Mouse (Mus musculus) spleen, postnatal 10 days (tissue): ENCODE measurements around the gene Tmem223.

Source experiments
- DNase-seq, 2 experiments: peaks; one replicate each; pipeline ENCODE4 v3.0.0; 2021 to 2022; ENCODE audit warnings: low spot score in 2 of 2

The Tmem223 gene

DNA sequence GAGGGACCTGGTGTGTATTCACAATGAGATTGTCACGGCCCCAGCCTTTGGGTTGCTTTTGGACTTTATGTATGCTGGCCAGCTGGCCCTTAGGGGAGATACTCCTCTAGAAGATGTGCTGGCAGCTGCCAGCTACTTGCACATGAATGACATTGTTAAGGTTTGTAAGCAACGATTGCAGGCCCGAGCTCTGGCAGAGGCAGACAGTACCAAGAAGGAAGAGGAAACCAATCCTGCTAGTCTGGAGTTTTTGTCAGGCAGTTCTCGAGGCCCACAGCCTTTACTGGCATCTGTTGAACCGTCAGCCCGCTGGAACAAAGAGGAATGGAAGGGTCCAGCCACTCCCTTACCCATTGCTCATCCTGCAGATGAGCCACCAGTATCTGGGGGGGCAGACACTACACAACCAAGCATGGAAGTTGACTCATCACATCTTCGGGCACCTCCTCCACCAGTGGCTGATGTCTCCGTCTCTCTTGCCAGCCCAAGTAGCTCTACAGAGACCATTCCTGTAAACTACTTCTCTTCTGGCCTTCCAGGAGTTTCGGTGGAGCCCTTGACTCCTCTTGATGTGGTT is 32.5 kb downstream of the Tmem223 start:
- DNase-seq: no peak

DNA sequence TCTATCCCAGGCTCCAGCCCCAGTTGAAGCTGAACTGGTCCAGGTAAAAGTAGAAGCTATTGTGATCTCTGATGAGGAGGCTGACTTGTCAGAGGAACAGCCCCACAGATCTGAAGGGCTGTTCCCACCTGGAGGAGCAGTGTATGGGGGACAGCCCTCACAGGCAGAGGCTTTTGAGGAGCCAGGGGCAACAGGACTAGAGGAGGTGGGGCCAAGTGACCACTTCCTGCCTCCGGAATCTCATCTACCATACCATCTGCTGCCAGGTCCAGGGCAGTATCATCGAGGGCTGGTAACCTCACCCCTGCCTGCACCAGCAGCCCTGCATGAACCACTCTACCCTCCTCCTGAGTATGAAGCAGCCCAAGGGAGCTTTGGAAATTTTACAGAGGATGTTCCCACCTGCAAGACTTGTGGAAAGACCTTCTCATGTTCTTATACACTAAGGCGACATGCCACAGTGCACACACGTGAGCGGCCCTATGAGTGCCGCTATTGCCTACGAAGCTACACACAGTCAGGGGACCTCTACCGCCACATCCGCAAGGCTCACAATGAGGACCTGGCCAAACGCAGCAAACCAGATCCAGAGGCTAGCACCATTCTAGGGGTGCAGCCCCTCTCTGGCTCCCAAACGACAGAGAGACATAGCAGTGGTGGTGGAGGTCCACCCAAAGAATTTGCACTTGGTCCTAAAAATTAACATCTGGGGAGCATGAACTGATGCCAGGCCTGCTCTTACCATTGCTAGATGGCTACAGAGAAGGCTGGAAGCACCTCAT is 33.3 kb downstream of the Tmem223 start:
- DNase-seq: no peak

DNA sequence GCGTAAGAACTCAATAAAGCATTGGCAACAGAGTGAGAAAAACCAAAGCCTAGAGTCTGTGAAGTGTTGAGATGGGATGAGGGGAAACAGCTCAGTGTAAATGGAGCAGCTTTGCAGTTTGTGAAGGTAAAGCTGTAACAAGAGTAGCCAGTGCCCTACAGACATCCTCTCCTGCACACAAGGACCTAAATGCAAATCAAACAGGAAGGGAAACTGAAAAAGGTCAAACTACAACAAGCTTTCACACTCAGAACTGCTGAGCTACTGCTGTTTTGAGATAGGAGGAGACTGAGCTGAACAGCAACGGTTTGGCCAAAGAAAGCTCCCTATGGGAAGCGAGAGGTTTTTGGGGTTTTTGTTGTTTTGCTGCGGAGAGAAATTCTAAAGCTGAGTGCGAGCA is 36.0 kb downstream of the Tmem223 start:
- DNase-seq: no peak

DNA sequence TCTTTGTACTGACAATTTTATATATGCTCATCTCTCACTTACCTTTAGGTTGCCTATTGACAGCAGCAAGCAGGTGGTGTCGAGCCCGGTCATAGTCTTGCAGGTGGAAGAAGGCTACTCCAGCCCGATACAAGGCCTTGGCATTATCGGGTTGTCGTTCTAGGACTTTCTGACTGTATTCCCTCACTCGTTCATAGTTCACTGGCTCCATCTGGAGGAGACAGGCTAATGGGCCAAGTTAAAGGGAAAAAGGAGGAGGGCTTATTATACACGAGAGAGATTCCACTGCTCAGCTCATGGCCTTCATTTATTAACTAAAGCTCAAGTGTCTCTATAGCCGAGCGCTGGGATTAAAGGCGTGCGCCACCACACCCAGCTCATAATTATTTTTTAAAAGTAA is 45.0 kb downstream of the Tmem223 start:
- DNase-seq: no peak

DNA sequence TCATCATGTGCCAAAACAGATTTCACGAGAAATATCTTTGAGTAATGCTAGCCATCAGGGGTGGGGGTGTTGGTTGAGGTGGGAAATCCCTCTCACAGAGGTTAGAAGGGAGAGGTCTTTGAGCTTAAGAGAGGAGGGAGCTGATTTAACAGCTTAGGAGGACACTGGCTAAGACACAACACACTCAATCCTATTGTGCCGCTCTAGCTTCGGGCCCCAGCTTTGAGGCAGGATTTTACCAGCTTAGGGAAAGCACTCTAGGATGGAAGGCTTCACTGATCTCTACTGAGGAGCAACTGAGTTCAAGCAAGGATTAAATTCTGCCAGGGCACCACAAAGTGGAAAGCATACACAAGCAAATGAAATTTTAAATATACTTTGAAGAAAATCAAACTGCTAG is 46.2 kb downstream of the Tmem223 start:
- DNase-seq: no peak

DNA sequence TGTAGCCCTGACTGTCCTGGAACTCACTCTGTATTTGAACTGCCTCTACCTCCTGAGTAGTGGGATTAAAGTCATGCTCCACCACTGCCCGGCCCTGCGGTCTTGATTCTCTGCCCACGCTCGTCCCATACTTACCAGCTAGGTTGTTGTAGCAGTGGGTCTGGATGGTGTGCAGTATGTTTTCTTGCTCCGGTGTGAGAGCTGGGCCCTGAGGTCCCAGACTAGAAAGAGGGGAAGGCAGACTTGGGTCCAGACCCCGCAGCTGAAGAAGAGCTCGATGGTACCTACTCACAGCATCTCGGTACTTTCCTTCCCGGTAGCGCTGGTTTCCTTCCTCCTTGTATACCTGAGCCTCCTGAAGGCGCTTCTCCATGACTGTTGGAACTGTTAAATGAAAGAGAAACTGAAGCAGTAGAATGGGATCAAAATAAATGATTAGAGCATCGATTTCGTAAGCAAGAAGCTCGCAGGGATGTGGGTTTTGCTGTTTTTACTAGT is 47.6 kb downstream of the Tmem223 start:
- DNase-seq: peak; percentile 26 to 41

DNA sequence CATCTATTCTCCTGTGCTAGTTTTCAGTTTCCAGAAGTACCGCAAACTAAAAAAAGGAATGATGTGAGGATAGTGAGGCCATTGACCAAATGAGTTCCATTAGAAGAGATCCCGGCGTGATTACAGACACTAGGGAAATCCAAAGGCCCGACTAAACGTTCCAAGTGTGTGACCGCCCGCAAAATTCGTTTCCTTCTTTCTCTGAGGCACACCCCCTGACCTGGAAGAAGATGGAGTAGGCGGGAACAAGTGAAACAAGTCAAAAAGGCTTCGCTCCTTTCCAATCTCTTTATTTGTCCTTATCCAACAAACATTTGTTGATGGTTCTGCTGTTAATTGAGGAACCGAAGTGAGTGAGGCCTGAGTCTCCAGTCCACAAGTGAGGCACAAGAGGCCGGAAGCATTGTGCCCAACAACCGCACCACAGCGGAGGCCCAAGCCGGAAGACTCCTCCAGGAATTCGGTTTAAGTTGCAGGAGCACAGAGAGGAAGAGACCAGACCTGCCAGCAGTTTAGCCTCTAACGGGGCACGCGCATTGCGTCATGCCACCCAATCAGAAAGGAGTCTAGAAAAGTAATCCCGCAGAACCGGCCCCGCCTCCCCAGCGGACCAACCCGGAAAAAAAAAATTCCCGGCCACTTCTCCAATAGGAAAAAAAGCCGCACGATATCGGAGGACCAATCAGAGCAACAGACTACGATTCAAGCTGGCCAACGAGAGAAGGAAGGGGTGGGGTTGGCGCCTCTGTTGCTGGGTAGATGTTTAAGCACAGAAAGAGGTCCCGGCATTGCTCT is 48.2 kb downstream of the Tmem223 start, which contains the start of gene Ttc9c:
Gene Ttc9c, minus strand, starts transcription at position 533 of the 795 bp plus-strand sequence.
- peak; percentile 86 to 93 for DNase-seq

DNA sequence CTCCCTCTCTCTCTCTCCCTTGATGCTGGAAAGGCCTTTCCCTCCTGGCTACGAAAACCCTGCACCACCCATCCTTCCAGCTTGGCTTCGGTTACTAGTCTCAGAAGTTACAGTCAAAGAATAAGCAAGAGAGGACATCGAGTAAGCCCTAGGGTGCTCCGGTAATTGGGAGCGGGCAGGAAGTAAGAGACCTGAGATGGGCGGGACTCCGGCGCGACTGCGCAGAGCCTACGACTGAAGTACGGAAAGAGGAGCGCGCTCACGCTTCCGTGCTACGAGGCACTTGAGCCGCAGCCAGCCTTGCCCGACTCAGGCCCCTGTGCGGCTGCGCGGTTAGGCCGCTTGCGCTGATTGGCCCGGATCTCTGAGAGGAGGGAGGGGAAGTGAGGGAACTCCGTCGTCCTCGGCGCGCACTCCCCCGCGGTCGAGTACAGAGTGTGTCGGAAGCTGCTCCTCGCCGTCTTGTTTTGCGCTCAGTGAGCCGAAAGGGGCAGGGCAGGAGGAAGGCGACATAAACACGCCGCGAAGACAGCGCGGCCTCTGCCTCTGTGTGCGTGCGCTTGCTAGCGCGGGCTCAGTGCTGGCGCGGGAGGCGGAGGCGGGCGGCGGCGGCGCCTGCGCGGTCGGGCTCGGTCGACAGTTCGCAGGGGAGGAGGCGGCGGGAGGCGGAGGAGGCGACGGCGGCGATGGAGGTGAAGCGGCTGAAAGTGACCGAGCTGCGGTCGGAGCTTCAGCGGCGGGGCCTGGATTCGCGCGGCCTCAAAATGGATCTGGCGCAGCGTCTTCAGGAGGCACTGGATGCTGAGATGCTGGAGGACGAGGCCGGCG is 49.0 kb downstream of the Tmem223 start, which contains the start of gene Hnrnpul2:
Gene Hnrnpul2, plus strand, starts transcription at position 415 of the 828 bp plus-strand sequence.
- DNase-seq: peak; percentile 94 to 97

DNA sequence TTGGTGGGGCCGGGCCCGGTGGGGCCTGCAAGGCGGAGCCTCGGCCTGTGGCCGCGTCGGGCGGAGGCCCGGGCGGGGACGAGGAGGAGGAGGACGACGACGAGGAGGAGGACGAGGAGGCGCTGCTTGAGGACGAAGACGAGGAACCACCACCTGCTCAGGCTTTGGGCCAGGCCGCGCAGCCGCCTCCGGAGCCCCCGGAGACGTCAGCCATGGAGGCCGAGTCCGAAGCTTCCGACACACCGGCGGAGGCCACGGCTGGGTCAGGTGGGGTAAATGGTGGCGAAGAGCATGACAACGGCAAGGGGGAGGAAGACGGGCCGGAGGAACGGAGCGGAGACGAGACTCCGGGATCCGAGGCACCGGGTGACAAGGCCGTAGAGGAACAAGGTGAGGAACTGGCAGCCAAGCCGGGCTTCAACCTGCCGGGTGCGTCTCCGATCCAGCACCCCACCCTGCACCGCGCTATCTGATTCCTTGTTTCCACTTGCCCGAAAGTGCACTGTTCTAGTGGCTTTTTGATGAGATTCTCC is 49.7 kb downstream of the Tmem223 start:
- peak in 1 of 2 experiments; percentile 72 for DNase-seq

DNA sequence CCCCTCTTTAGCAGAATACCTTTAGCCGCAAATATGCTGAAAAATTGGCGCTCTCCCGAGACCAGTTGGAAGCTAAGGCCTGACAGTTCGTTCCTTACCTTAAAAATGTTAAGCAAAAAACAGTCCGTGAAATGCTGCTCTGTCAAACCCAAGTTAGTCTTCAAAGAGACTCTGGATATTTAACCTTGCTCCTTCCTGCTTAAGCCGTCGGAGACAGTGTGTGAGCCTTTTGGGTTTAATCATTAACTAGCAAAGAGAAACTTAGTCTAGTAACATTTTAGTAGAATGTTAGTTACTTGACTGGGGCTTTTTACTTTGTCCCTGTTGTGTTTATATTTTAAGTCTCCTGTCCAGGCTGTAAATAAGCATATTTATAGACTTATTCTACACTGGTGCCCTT is 50.4 kb downstream of the Tmem223 start:
- DNase-seq: no peak
